Mouse (Mus musculus) CD4-positive, CD25-positive, alpha-beta regulatory T cell (primary cell): ENCODE measurements around the gene Dnajb6. TPM values are rescaled to one million over a fixed set of nuclear protein-coding genes. Genes with fewer than 3 reads are reported as not detected.

Experiments
- polyA plus RNA-seq: library from polyadenylated mRNA; unstranded; fragments of 100-300 nt; shearing (Covaris generic); gene quantifications from one replicate; pipeline ENCODE4 v1.2.1, GENCODE M21; 2017

The Dnajb6 gene
- 178 TPM for polyA plus RNA-seq

GRCm38 (mm10) chr5:29735557-29736061 lies at the start of gene Dnajb6, which contains the start of gene Gm5129:
Gene Dnajb6 (plus strand): TSS chr5:29735688.
Gene Gm5129 (minus strand): TSS chr5:29735936.

Other genes starting within 250 kb of the Dnajb6 start
- gene Ube3c, start 166.4 kb upstream of the Dnajb6 start, polyA plus RNA-seq: 59.1 TPM
- 0.75 TPM for gene Gm5129, start 248 bp downstream of the Dnajb6 start, polyA plus RNA-seq